Mouse (Mus musculus) embryonic facial prominence, embryonic 12.5 days (tissue): ENCODE measurements around the gene Zfp37. TPM values are rescaled to one million over a fixed set of nuclear protein-coding genes. Genes with fewer than 3 reads are reported as not detected.
A peak's percentile ranks its signal among the peaks of the same experiment; 100 is the strongest.

ENCODE experiments used
- ATAC-seq: fragments of 200-750 bp; cut with Nextera tagmentation; 2 replicates; pipeline ENCODE4 v1.8.0; 2017; ENCODE audit not compliant: insufficient number of reproducible peaks, insufficient read depth, low FRiP score, low TSS enrichment
- H3K27ac ChIP-seq: fragments of 300-500 bp; sonication (generic); 2 replicates; pipeline ENCODE4 v1.5.1; 2016; ENCODE audit warnings: mild to moderate bottlenecking
- H3K27me3 ChIP-seq: fragments of 300-500 bp; sonication (generic); 2 replicates; pipeline ENCODE4 v1.6.1; 2016; ENCODE audit warnings: mild to moderate bottlenecking, moderate library complexity
- H3K36me3 ChIP-seq: fragments of 300-500 bp; sonication (generic); 2 replicates; pipeline ENCODE4 v1.6.1; 2016; ENCODE audit warnings: mild to moderate bottlenecking
- H3K4me1 ChIP-seq: fragments of 300-500 bp; sonication (generic); 2 replicates; pipeline ENCODE4 v1.6.1; 2016
- H3K4me2 ChIP-seq: fragments of 300-500 bp; sonication (generic); replicated peaks from 2 replicates; pipeline ENCODE4 v1.6.1; 2016; ENCODE audit warnings: mild to moderate bottlenecking, moderate library complexity
- H3K4me3 ChIP-seq: fragments of 300-500 bp; sonication (generic); 2 replicates; pipeline ENCODE4 v1.5.1; 2016; ENCODE audit warnings: mild to moderate bottlenecking
- H3K9ac ChIP-seq: fragments of 300-500 bp; sonication (generic); 2 replicates; pipeline ENCODE4 v1.6.1; 2016; ENCODE audit warnings: mild to moderate bottlenecking, moderate library complexity
- H3K9me3 ChIP-seq: fragments of 300-500 bp; sonication (generic); 2 replicates; pipeline ENCODE4 v1.6.1; 2016; ENCODE audit warnings: mild to moderate bottlenecking, moderate library complexity
- WGBS: fragments of 180-500 bp; shearing (Covaris S2); methylation state at CpG from one replicate; pipeline ENCODE4 v1.1.7; 2016; 5-methylcytosine and 5-hydroxymethylcytosine counted together
- polyA plus RNA-seq: library from polyadenylated mRNA; unstranded; fragments of >200 nt; fragmentation: Nextera tagmentation; extraction: Ambion mirVana; gene quantifications from 2 replicates; pipeline ENCODE4 v1.2.1, GENCODE M21; 2016

The Zfp37 gene
- polyA plus RNA-seq, 1 experiment from 2014 or later, result 18.1 TPM

- H3K9ac ChIP-seq, result no peak overlapping the region
- H3K27me3 ChIP-seq, result no peaks in the 10 kb centered on the region
- H3K36me3 ChIP-seq, result no peaks in the 10 kb centered on the region
- H3K27ac ChIP-seq, result no peak overlapping the region
- 25% methylated on average over 8 of the region's 8 CpGs for WGBS
- no peak for ATAC-seq
- H3K4me1 ChIP-seq, result no peaks in the 10 kb centered on the region
- H3K4me3 ChIP-seq, result no peak overlapping the region
- H3K4me2 ChIP-seq, result no peak overlapping the region
- no peaks in the 10 kb centered on the region for H3K9me3 ChIP-seq
Measured at GRCm38 (mm10) chr4:62256931-62257330, 26.1 kb upstream of the Zfp37 start.

- no peaks in the 10 kb centered on the region for H3K9me3 ChIP-seq
- no peak overlapping the region for H3K9ac ChIP-seq
- H3K36me3 ChIP-seq, result no peaks in the 10 kb centered on the region
- no peak overlapping the region for H3K27ac ChIP-seq
- ATAC-seq, result no peak
- no peaks in the 10 kb centered on the region for H3K4me1 ChIP-seq
- no peak overlapping the region for H3K4me2 ChIP-seq
- H3K4me3 ChIP-seq, result no peak overlapping the region
- 63% methylated on average over 8 of the region's 8 CpGs for WGBS
- H3K27me3 ChIP-seq, result no peaks in the 10 kb centered on the region
Measured at GRCm38 (mm10) chr4:62254551-62254950, 23.7 kb upstream of the Zfp37 start.

GRCm38 (mm10) chr4:62251776-62252175 is 20.9 kb upstream of the Zfp37 start:
- H3K36me3 ChIP-seq, result no peaks in the 10 kb centered on the region
- H3K9me3 ChIP-seq, result no peaks in the 10 kb centered on the region
- H3K4me2 ChIP-seq, result no peak overlapping the region
- no peaks in the 10 kb centered on the region for H3K4me1 ChIP-seq
- ATAC-seq, result no peak
- no peak overlapping the region for H3K4me3 ChIP-seq
- no peak overlapping the region for H3K9ac ChIP-seq
- 93% methylated on average over 4 of the region's 4 CpGs for WGBS
- no peaks in the 10 kb centered on the region for H3K27me3 ChIP-seq
- no peak overlapping the region for H3K27ac ChIP-seq

- H3K4me2 ChIP-seq, result no peak overlapping the region
- no peaks in the 10 kb centered on the region for H3K36me3 ChIP-seq
- H3K9me3 ChIP-seq, result no peaks in the 10 kb centered on the region
- H3K9ac ChIP-seq, result no peak overlapping the region
- H3K27ac ChIP-seq, result no peak overlapping the region
- H3K4me1 ChIP-seq, result no peaks in the 10 kb centered on the region
- H3K4me3 ChIP-seq, result no peak overlapping the region
- no peak for ATAC-seq
- H3K27me3 ChIP-seq, result no peaks in the 10 kb centered on the region
- 35% methylated on average over 3 of the region's 3 CpGs for WGBS
Measured at GRCm38 (mm10) chr4:62250896-62251544, 20.2 kb upstream of the Zfp37 start.

GRCm38 (mm10) chr4:62248328-62248727 is 17.5 kb upstream of the Zfp37 start:
- Histone ChIP-seq H3K9me3 (no peaks in the 10 kb centered on the region), H3K27ac (no peak overlapping the region), H3K36me3 (no peaks in the 10 kb centered on the region), H3K4me1 (no peaks in the 10 kb centered on the region), H3K9ac (no peak overlapping the region), H3K4me3 (no peak overlapping the region), H3K27me3 (no peaks in the 10 kb centered on the region), H3K4me2 (no peak overlapping the region)
- no peak for ATAC-seq
- 44% methylated on average over 4 of the region's 4 CpGs for WGBS

- WGBS, result 53% methylated on average over 6 of the region's 6 CpGs
- no peak overlapping the region for H3K4me2 ChIP-seq
- no peak overlapping the region for H3K4me3 ChIP-seq
- H3K9me3 ChIP-seq, result no peaks in the 10 kb centered on the region
- ATAC-seq, result no peak
- H3K9ac ChIP-seq, result no peak overlapping the region
- H3K4me1 ChIP-seq, result no peaks in the 10 kb centered on the region
- no peak overlapping the region for H3K27ac ChIP-seq
- H3K27me3 ChIP-seq, result no peaks in the 10 kb centered on the region
- H3K36me3 ChIP-seq, result no peaks in the 10 kb centered on the region
Measured at GRCm38 (mm10) chr4:62240586-62240985, 9.7 kb upstream of the Zfp37 start.

GRCm38 (mm10) chr4:62230153-62230552 is 694 bp downstream of the Zfp37 start:
- Histone ChIP-seq H3K4me1 (no peaks in the 10 kb centered on the region), H3K9me3 (no peaks in the 10 kb centered on the region), H3K27me3 (no peaks in the 10 kb centered on the region), H3K4me2 (no peak overlapping the region), H3K4me3 (no peak overlapping the region), H3K9ac (no peak overlapping the region), H3K36me3 (no peaks in the 10 kb centered on the region), H3K27ac (no peak overlapping the region)
- WGBS, result 67% methylated on average over 1 of the region's 1 CpGs
- no peak for ATAC-seq

GRCm38 (mm10) chr4:62229448-62229847 is 1.4 kb downstream of the Zfp37 start:
- ATAC-seq, result no peak
- 92% methylated on average over 7 of the region's 7 CpGs for WGBS
- no peak overlapping the region for H3K4me3 ChIP-seq
- H3K27ac ChIP-seq, result no peak overlapping the region
- no peak overlapping the region for H3K4me2 ChIP-seq
- H3K4me1 ChIP-seq, result no peaks in the 10 kb centered on the region
- no peak overlapping the region for H3K9ac ChIP-seq
- H3K9me3 ChIP-seq, result no peaks in the 10 kb centered on the region
- no peaks in the 10 kb centered on the region for H3K36me3 ChIP-seq
- H3K27me3 ChIP-seq, result no peaks in the 10 kb centered on the region

- ATAC-seq, result no peak
- Histone ChIP-seq H3K36me3 (no peaks in the 10 kb centered on the region), H3K9me3 (no peaks in the 10 kb centered on the region), H3K9ac (no peak overlapping the region), H3K4me2 (no peak overlapping the region), H3K27ac (no peak overlapping the region), H3K27me3 (no peaks in the 10 kb centered on the region), H3K4me1 (no peaks in the 10 kb centered on the region), H3K4me3 (no peak overlapping the region)
- 47% methylated on average over 10 of the region's 10 CpGs for WGBS
Measured at GRCm38 (mm10) chr4:62228391-62228790, 2.5 kb downstream of the Zfp37 start.

GRCm38 (mm10) chr4:62213490-62213889 is 17.4 kb downstream of the Zfp37 start:
- ATAC-seq, result no peak
- Histone ChIP-seq H3K27me3 (no peaks in the 10 kb centered on the region), H3K27ac (no peak overlapping the region), H3K4me3 (no peak overlapping the region), H3K4me2 (no peak overlapping the region), H3K36me3 (no peaks in the 10 kb centered on the region), H3K9ac (no peak overlapping the region), H3K4me1 (no peaks in the 10 kb centered on the region), H3K9me3 (no peaks in the 10 kb centered on the region)
- 80% methylated on average over 2 of the region's 2 CpGs for WGBS

GRCm38 (mm10) chr4:62210035-62210434 is 20.8 kb downstream of the Zfp37 start:
- Histone ChIP-seq H3K27me3 (no peaks in the 10 kb centered on the region), H3K27ac (no peak overlapping the region), H3K9me3 (no peaks in the 10 kb centered on the region), H3K36me3 (no peaks in the 10 kb centered on the region), H3K4me2 (no peak overlapping the region), H3K4me1 (0 out of 2 replicates have a peak, but pooled peaks cover 2% of the 10 kb centered on the region), H3K4me3 (no peak overlapping the region), H3K9ac (no peak overlapping the region)
- 38% methylated on average over 4 of the region's 4 CpGs for WGBS
- ATAC-seq, result no peak

- peak overlapping the region; percentile 66 for H3K4me3 ChIP-seq
- H3K9ac ChIP-seq, result peak overlapping the region; percentile 78
- 0 out of 2 replicates have a peak, but pooled peaks cover 2% of the 10 kb centered on the region for H3K4me1 ChIP-seq
- no peaks in the 10 kb centered on the region for H3K9me3 ChIP-seq
- H3K27ac ChIP-seq, result peak overlapping the region; percentile 92
- H3K4me2 ChIP-seq, result peak overlapping the region; percentile 52
- no peaks in the 10 kb centered on the region for H3K27me3 ChIP-seq
- ATAC-seq, result peak; percentile 19
- 6% methylated on average over 19 of the region's 19 CpGs for WGBS
- peaks cover 7% of the 10 kb centered on the region for H3K36me3 ChIP-seq
Measured at GRCm38 (mm10) chr4:62208696-62209380, 22.0 kb downstream of the Zfp37 start.
